Mouse (Mus musculus) neural tube, embryonic 10.5 days (tissue): Measurements from ENCODE around the gene Kif1c.

Experiments used
- DNase-seq: peaks from one replicate; pipeline ENCODE4 v3.0.0-alpha.2; 2017; ENCODE audit warnings: low spot score; ENCODE audit errors: extremely low spot score

Gene Kif1c

GRCm38 (mm10) chr11:70699722-70700556, at the start of gene Kif1c, which contains the start of gene Inca1:
Gene Kif1c (plus strand): TSS chr11:70700548.
Gene Inca1 (minus strand): TSS chr11:70700155.
- peak; percentile 92 for DNase-seq

- no peak for DNase-seq
These were observed 49.0 kb upstream of the Kif1c start for GRCm38 (mm10) chr11:70651391-70651790.

- DNase-seq: no peak
These were observed 48.1 kb upstream of the Kif1c start for GRCm38 (mm10) chr11:70652029-70652883.

- no peak for DNase-seq
These were observed 47.4 kb upstream of the Kif1c start for GRCm38 (mm10) chr11:70652884-70653344.

- DNase-seq: peak; percentile 84
These were observed 46.8 kb upstream of the Kif1c start for GRCm38 (mm10) chr11:70653345-70654197.

- DNase-seq: peak; percentile 80
These were observed 46.0 kb upstream of the Kif1c start, which contains the start of gene Pfn1 for GRCm38 (mm10) chr11:70654198-70654922. Gene Pfn1 (minus strand): TSS chr11:70654644.

- DNase-seq: peak; percentile 84
These were observed 45.3 kb upstream of the Kif1c start for GRCm38 (mm10) chr11:70654923-70655570.

- peak; percentile 80 for DNase-seq
These were observed 44.5 kb upstream of the Kif1c start for GRCm38 (mm10) chr11:70655571-70656455.

GRCm38 (mm10) chr11:70656456-70656927, 43.9 kb upstream of the Kif1c start:
- peak; percentile 74 for DNase-seq

- no peak for DNase-seq
These were observed 43.4 kb upstream of the Kif1c start, which contains the start of gene Eno3 for GRCm38 (mm10) chr11:70656964-70657363. Gene Eno3 (plus strand): TSS chr11:70657202.

GRCm38 (mm10) chr11:70657573-70657972, 42.8 kb upstream of the Kif1c start:
- no peak for DNase-seq

- no peak for DNase-seq
These were observed 42.4 kb upstream of the Kif1c start for GRCm38 (mm10) chr11:70657991-70658390.

GRCm38 (mm10) chr11:70658521-70658920, 41.8 kb upstream of the Kif1c start:
- DNase-seq: no peak

GRCm38 (mm10) chr11:70658942-70659341, 41.4 kb upstream of the Kif1c start:
- DNase-seq: no peak

GRCm38 (mm10) chr11:70660571-70660970, 39.8 kb upstream of the Kif1c start:
- no peak for DNase-seq

- DNase-seq: no peak
These were observed 37.2 kb upstream of the Kif1c start for GRCm38 (mm10) chr11:70663101-70663500.

- no peak for DNase-seq
These were observed 36.4 kb upstream of the Kif1c start for GRCm38 (mm10) chr11:70663957-70664356.

- DNase-seq: no peak
These were observed 35.6 kb upstream of the Kif1c start for GRCm38 (mm10) chr11:70664741-70665140.

- no peak for DNase-seq
These were observed 33.7 kb upstream of the Kif1c start for GRCm38 (mm10) chr11:70666687-70667086.
